Mouse (Mus musculus) mature B cell (primary cell): ENCODE measurements around the gene Sec22b.

Experiments
- in situ Hi-C: fragments of 300-500 bp; cut with MboI; formaldehyde crosslinking; loops from 2 replicates; pipeline ENCODE4 v1.14.3; 2019

Sec22b gene

GRCm38 (mm10) chr3:97939626-97940510 lies 38.9 kb downstream of the Sec22b start:
- in situ Hi-C loops, result no loop called here

GRCm38 (mm10) chr3:97940511-97941204 lies 39.7 kb downstream of the Sec22b start:
- in situ Hi-C loops, result no loop called here

- in situ Hi-C loops, result no loop called here
Observed at GRCm38 (mm10) chr3:97941440-97942259, 40.7 kb downstream of the Sec22b start.

- in situ Hi-C loops, result no loop called here
Observed at GRCm38 (mm10) chr3:97942260-97942950, 41.4 kb downstream of the Sec22b start.

- in situ Hi-C loops, result no loop called here
Observed at GRCm38 (mm10) chr3:97944462-97944861, 43.5 kb downstream of the Sec22b start.

- in situ Hi-C loops, result no loop called here
Observed at GRCm38 (mm10) chr3:97946439-97946838, 45.4 kb downstream of the Sec22b start.

GRCm38 (mm10) chr3:97948518-97948917 lies 47.5 kb downstream of the Sec22b start:
- in situ Hi-C loops, result no loop called here

GRCm38 (mm10) chr3:97949946-97950345 lies 49.0 kb downstream of the Sec22b start:
- in situ Hi-C loops, result no loop called here

GRCm38 (mm10) chr3:97951134-97951533 lies 50.1 kb downstream of the Sec22b start:
- in situ Hi-C loops, result no loop called here

- in situ Hi-C loops, result no loop called here
Observed at GRCm38 (mm10) chr3:97953196-97953595, 52.2 kb downstream of the Sec22b start.

- in situ Hi-C loops, result no loop called here
Observed at GRCm38 (mm10) chr3:97956322-97956721, 55.3 kb downstream of the Sec22b start.

GRCm38 (mm10) chr3:97956926-97957325 lies 55.9 kb downstream of the Sec22b start:
- in situ Hi-C loops, result no loop called here

- in situ Hi-C loops, result no loop called here
Observed at GRCm38 (mm10) chr3:97960783-97961594, 60.0 kb downstream of the Sec22b start.

- in situ Hi-C loops, result no loop called here
Observed at GRCm38 (mm10) chr3:97961962-97962361, 61.0 kb downstream of the Sec22b start.

GRCm38 (mm10) chr3:97964878-97965353 lies 63.9 kb downstream of the Sec22b start:
- in situ Hi-C loops, result no loop called here

- in situ Hi-C loops, result no loop called here
Observed at GRCm38 (mm10) chr3:97967627-97968026, 66.6 kb downstream of the Sec22b start.

GRCm38 (mm10) chr3:97968191-97968590 lies 67.2 kb downstream of the Sec22b start:
- in situ Hi-C loops, result no loop called here

GRCm38 (mm10) chr3:97969019-97969418 lies 68.0 kb downstream of the Sec22b start:
- in situ Hi-C loops, result no loop called here

GRCm38 (mm10) chr3:97971117-97971516 lies 70.1 kb downstream of the Sec22b start:
- in situ Hi-C loops, result no loop called here

- in situ Hi-C loops, result no loop called here
Observed at GRCm38 (mm10) chr3:97972200-97972599, 71.2 kb downstream of the Sec22b start.

- in situ Hi-C loops, result no loop called here
Observed at GRCm38 (mm10) chr3:97972707-97973106, 71.7 kb downstream of the Sec22b start.
